Mouse (Mus musculus): ENCODE data around the gene Sema7a. TPM values are rescaled to one million over a fixed set of nuclear protein-coding genes. Genes with fewer than 3 reads are reported as not detected.

Gene Sema7a
- polyA plus RNA-seq, 1 experiment = 1.0 TPM

- H3K4me1 ChIP-seq (ENCODE audit: control insufficient read depth, insufficient read depth, low read length) = no peaks in the 10 kb centered on the region
- no peak overlapping the region for H3K4me3 ChIP-seq (ENCODE audit: insufficient read depth, low read length)
- TF ChIP-seq POLR2A (IDR thresholded peaks at IDR 0.05; ENCODE audit: borderline replicate concordance, low read depth, low read length) (no peak), CTCF (IDR thresholded peaks at IDR 0.05; ENCODE audit: low read depth, low read length) (no peak)
- H3K27ac ChIP-seq (ENCODE audit: insufficient read depth, low read depth, low read length) = no peak overlapping the region
These were observed 68.6 kb downstream of the Sema7a start for GRCm38 (mm10) chr9:58008336-58009014.

GRCm38 (mm10) chr9:58009015-58009362 is 69.1 kb downstream of the Sema7a start:
- H3K27ac ChIP-seq (ENCODE audit: insufficient read depth, low read depth, low read length) = no peak overlapping the region
- TF ChIP-seq POLR2A (IDR thresholded peaks at IDR 0.05; ENCODE audit: borderline replicate concordance, low read depth, low read length) = no peak
- no peak for TF ChIP-seq CTCF (IDR thresholded peaks at IDR 0.05; ENCODE audit: low read depth, low read length)
- H3K4me1 ChIP-seq (ENCODE audit: control insufficient read depth, insufficient read depth, low read length) = no peaks in the 10 kb centered on the region
- H3K4me3 ChIP-seq (ENCODE audit: insufficient read depth, low read length) = no peak overlapping the region

GRCm38 (mm10) chr9:58009588-58009987 is 69.7 kb downstream of the Sema7a start:
- Histone ChIP-seq H3K4me1 (ENCODE audit: control insufficient read depth, insufficient read depth, low read length) (no peaks in the 10 kb centered on the region), H3K4me3 (ENCODE audit: insufficient read depth, low read length) (no peak overlapping the region), H3K27ac (ENCODE audit: insufficient read depth, low read depth, low read length) (no peak overlapping the region)
- no peak for TF ChIP-seq CTCF (IDR thresholded peaks at IDR 0.05; ENCODE audit: low read depth, low read length)
- no peak for TF ChIP-seq POLR2A (IDR thresholded peaks at IDR 0.05; ENCODE audit: borderline replicate concordance, low read depth, low read length)

- Histone ChIP-seq H3K27ac (ENCODE audit: insufficient read depth, low read depth, low read length) (no peak overlapping the region), H3K4me3 (ENCODE audit: insufficient read depth, low read length) (no peak overlapping the region), H3K4me1 (ENCODE audit: control insufficient read depth, insufficient read depth, low read length) (no peaks in the 10 kb centered on the region)
- TF ChIP-seq CTCF (IDR thresholded peaks at IDR 0.05; ENCODE audit: low read depth, low read length) = no peak
- no peak for TF ChIP-seq POLR2A (IDR thresholded peaks at IDR 0.05; ENCODE audit: borderline replicate concordance, low read depth, low read length)
These were observed 71.1 kb downstream of the Sema7a start for GRCm38 (mm10) chr9:58011027-58011426.

- H3K4me1 ChIP-seq (ENCODE audit: control insufficient read depth, insufficient read depth, low read length) = no peaks in the 10 kb centered on the region
- TF ChIP-seq POLR2A (IDR thresholded peaks at IDR 0.05; ENCODE audit: borderline replicate concordance, low read depth, low read length) (no peak), CTCF (IDR thresholded peaks at IDR 0.05; ENCODE audit: low read depth, low read length) (no peak)
- no peak overlapping the region for H3K4me3 ChIP-seq (ENCODE audit: insufficient read depth, low read length)
- H3K27ac ChIP-seq (ENCODE audit: insufficient read depth, low read depth, low read length) = no peak overlapping the region
These were observed 71.6 kb downstream of the Sema7a start for GRCm38 (mm10) chr9:58011552-58011951.

Other genes starting within 250 kb of the Sema7a start
- 12.8 and 13.0 TPM in 2 replicates for gene Edc3, start 231.6 kb upstream of the Sema7a start, polyA plus RNA-seq (2012; ENCODE audit: insufficient read depth, insufficient read length, missing spikeins)
- gene Clk3, start 174.3 kb upstream of the Sema7a start, polyA plus RNA-seq (2012; ENCODE audit: insufficient read depth, insufficient read length, missing spikeins) = 72.4 and 84.2 TPM in 2 replicates
- 16.0 and 27.9 TPM in 2 replicates for gene Arid3b, start 103.3 kb upstream of the Sema7a start, polyA plus RNA-seq (2012; ENCODE audit: insufficient read depth, insufficient read length, missing spikeins)
- gene Ubl7, start 29.1 kb upstream of the Sema7a start, polyA plus RNA-seq (2012; ENCODE audit: insufficient read depth, insufficient read length, missing spikeins) = 73.3 and 80.0 TPM in 2 replicates
- gene Cyp11a1, start 66.3 kb downstream of the Sema7a start, polyA plus RNA-seq (2012; ENCODE audit: insufficient read depth, insufficient read length, missing spikeins) = 0.36 TPM in 1 of 2 replicates, not detected in the other
- gene Stra6, start 123.7 kb downstream of the Sema7a start, polyA plus RNA-seq (2012; ENCODE audit: insufficient read depth, insufficient read length, missing spikeins) = not detected in 2 replicates
- not detected in 2 replicates for gene Ccdc33, start 178.7 kb downstream of the Sema7a start, polyA plus RNA-seq (2012; ENCODE audit: insufficient read depth, insufficient read length, missing spikeins)

All from bone marrow macrophage, adult 2 months (primary cell).